Mouse (Mus musculus) C2C12 (cell line): Measurements from ENCODE around the gene Cdk14.

ENCODE experiments used
- CTCF ChIP-seq: IDR thresholded peaks from one replicate; pipeline ENCODE4 v1.5.1; 2011; ENCODE audit not compliant: control insufficient read depth, insufficient read depth, insufficient read length
- MYOD1 ChIP-seq: IDR thresholded peaks from one replicate; pipeline ENCODE4 v1.6.1; 2011; ENCODE audit warnings: low read depth; ENCODE audit not compliant: control insufficient read depth, insufficient read length
- MYOG ChIP-seq: IDR thresholded peaks from one replicate; pipeline ENCODE4 v1.6.1; 2011; ENCODE audit not compliant: control insufficient read depth, insufficient read length; ENCODE audit errors: extremely low read depth
- USF1 ChIP-seq: IDR thresholded peaks from one replicate; pipeline ENCODE4 v1.6.1; 2011; ENCODE audit warnings: low read depth, mild to moderate bottlenecking, control low read depth, moderate library complexity

GRCm38 (mm10) chr5:5265401-5265841 lies 154.7 kb downstream of the Cdk14 start:
- no peak for TF ChIP-seq MYOG
- TF ChIP-seq CTCF = no peak
- no peak for TF ChIP-seq MYOD1
- no peak for TF ChIP-seq USF1
